Mouse (Mus musculus): ENCODE measurements around the gene Amhr2. TPM values are rescaled to one million over a fixed set of nuclear protein-coding genes. Genes with fewer than 3 reads are reported as not detected.

The Amhr2 gene
- polyA plus RNA-seq, 1 experiment = 0.53 TPM

GRCm38 (mm10) chr15:102426963-102427362, 18.2 kb upstream of the Amhr2 start:
- DNase-seq (ENCODE audit: low read depth) = no peak
- TF ChIP-seq CTCF (IDR thresholded peaks at IDR 0.05; ENCODE audit: borderline replicate concordance, extremely low read depth, insufficient read depth, insufficient read length) (no peak), POLR2A (IDR thresholded peaks at IDR 0.05; ENCODE audit: borderline replicate concordance, extremely low read depth, insufficient read depth, insufficient read length, poor library complexity, severe bottlenecking) (no peak)

GRCm38 (mm10) chr15:102432046-102432445, 13.1 kb upstream of the Amhr2 start:
- DNase-seq (ENCODE audit: low read depth) = no peak

DNA sequence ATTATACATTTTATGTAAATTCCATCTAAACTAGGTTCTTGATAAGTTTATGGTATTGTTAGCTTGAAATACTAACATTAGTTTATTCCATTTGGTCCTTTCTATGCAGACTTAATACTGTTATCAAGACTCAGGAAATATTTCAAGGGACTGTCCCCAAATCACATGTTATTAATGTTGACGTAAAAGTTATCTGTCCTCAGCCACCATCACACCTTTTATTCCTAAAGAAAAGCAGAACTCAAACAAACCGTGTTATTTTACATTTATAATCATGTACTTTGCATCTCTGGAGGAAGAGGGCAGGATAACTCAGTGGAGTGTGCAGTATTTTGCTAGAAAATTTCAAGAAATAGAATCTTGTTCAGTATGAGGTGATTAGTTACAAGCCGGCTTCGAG, 12.0 kb upstream of the Amhr2 start:
- no peak for DNase-seq (ENCODE audit: low read depth)
- TF ChIP-seq CTCF (IDR thresholded peaks at IDR 0.05; ENCODE audit: borderline replicate concordance, extremely low read depth, insufficient read depth, insufficient read length) = no peak
- TF ChIP-seq POLR2A (IDR thresholded peaks at IDR 0.05; ENCODE audit: borderline replicate concordance, extremely low read depth, insufficient read depth, insufficient read length, poor library complexity, severe bottlenecking) = no peak

More at GRCm38 (mm10) chr15:102432046-102432445, 13.1 kb upstream of the Amhr2 start:
- TF ChIP-seq POLR2A (IDR thresholded peaks at IDR 0.05; ENCODE audit: borderline replicate concordance, extremely low read depth, insufficient read depth, insufficient read length, poor library complexity, severe bottlenecking) (no peak), CTCF (IDR thresholded peaks at IDR 0.05; ENCODE audit: borderline replicate concordance, extremely low read depth, insufficient read depth, insufficient read length) (no peak)

- DNase-seq (ENCODE audit: low read depth) = peak; percentile 80
- TF ChIP-seq CTCF (IDR thresholded peaks at IDR 0.05; ENCODE audit: borderline replicate concordance, extremely low read depth, insufficient read depth, insufficient read length) (peak; percentile 83), POLR2A (IDR thresholded peaks at IDR 0.05; ENCODE audit: borderline replicate concordance, extremely low read depth, insufficient read depth, insufficient read length, poor library complexity, severe bottlenecking) (no peak)
Measured at GRCm38 (mm10) chr15:102442490-102442889, 2.7 kb upstream of the Amhr2 start.

GRCm38 (mm10) chr15:102446448-102446847, 1.3 kb downstream of the Amhr2 start:
- no peak for TF ChIP-seq POLR2A (IDR thresholded peaks at IDR 0.05; ENCODE audit: borderline replicate concordance, extremely low read depth, insufficient read depth, insufficient read length, poor library complexity, severe bottlenecking)
- TF ChIP-seq CTCF (IDR thresholded peaks at IDR 0.05; ENCODE audit: borderline replicate concordance, extremely low read depth, insufficient read depth, insufficient read length) = no peak

GRCm38 (mm10) chr15:102449366-102449765, 4.2 kb downstream of the Amhr2 start:
- peak; percentile 12 for DNase-seq (ENCODE audit: low read depth)
- no peak for TF ChIP-seq POLR2A (IDR thresholded peaks at IDR 0.05; ENCODE audit: borderline replicate concordance, extremely low read depth, insufficient read depth, insufficient read length, poor library complexity, severe bottlenecking)
- no peak for TF ChIP-seq CTCF (IDR thresholded peaks at IDR 0.05; ENCODE audit: borderline replicate concordance, extremely low read depth, insufficient read depth, insufficient read length)

More at GRCm38 (mm10) chr15:102446448-102446847, 1.3 kb downstream of the Amhr2 start:
- no peak for DNase-seq (ENCODE audit: low read depth)

DNA sequence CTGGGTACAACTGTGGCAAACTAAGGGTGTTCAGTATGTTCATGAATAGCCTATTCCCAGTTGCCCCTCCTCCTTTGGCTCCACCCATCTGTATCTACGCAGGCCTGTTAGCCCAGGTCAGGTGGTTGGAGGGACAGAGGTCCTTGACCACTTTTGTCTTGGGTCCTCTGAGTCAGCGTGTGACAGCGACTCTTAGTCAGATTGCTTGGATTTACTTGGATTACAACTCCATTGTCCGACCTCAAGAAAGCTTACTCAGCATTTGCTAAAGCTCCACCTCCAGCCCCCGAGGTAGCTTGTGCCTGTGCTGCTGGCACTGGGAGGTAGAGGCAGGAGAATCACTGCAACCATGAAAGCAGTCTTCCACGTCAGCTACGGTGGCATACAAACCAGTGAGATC, 5.8 kb downstream of the Amhr2 start:
- DNase-seq (ENCODE audit: low read depth) = peak; percentile 2
- TF ChIP-seq POLR2A (IDR thresholded peaks at IDR 0.05; ENCODE audit: borderline replicate concordance, extremely low read depth, insufficient read depth, insufficient read length, poor library complexity, severe bottlenecking) (no peak), CTCF (IDR thresholded peaks at IDR 0.05; ENCODE audit: borderline replicate concordance, extremely low read depth, insufficient read depth, insufficient read length) (no peak)

DNA sequence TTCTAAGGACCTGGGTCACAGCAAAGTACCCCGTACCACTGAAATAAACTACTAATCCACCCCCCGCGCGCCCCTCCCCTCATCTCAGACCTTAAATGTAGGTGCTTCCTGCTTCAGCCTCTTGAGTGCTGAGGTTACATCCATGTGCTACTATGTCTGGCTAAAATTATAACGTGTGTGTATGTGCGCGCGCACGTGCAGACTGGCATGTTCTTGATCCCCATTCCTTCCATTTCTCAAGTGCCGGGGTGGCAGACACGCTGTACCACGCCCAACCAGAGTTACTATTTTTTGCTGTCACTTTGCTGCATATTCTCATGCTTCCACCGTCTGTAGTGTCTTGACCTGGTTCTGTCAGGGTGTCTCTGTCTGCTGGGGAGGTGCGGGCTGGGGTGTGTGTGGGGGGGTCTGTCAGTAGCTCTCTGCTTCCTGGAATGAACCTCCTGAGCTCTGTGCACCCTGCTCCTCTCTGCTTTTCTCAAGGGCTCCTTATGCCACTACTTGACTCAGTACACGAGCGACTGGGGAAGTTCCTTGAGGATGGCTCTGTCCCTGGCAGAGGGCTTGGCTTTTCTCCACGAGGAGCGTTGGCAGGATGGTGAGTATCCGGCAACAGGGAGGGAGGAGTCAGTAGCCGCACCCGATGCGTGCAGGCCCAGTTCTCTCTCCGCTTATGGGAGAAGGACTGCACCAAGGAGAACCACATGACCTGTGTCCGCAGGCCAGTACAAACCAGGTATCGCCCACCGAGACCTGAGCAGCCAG, 6.7 kb downstream of the Amhr2 start:
- DNase-seq (ENCODE audit: low read depth) = no peak
- TF ChIP-seq POLR2A (IDR thresholded peaks at IDR 0.05; ENCODE audit: borderline replicate concordance, extremely low read depth, insufficient read depth, insufficient read length, poor library complexity, severe bottlenecking) (no peak), CTCF (IDR thresholded peaks at IDR 0.05; ENCODE audit: borderline replicate concordance, extremely low read depth, insufficient read depth, insufficient read length) (no peak)

DNA sequence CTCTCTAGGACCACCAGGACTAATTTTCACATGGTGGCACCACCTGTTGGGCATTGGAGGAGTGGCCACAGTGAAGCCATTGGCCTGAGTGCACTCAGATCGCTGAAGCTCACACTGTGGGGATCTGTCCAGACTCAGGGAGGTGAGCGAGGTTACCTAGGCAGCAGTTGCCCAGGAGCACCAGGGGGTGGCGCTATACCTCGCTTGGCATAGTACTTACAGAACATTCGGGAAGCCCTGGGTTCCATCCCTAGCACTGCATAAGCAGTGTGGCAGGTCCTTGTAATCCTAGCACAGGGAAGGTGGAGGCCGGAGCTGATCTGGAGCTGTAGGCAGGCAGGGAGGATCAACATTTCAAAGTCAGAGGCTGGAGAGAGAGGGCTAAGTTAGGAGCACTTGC, 10.8 kb downstream of the Amhr2 start:
- TF ChIP-seq CTCF (IDR thresholded peaks at IDR 0.05; ENCODE audit: borderline replicate concordance, extremely low read depth, insufficient read depth, insufficient read length) (peak; percentile 26; the same call in 1 of the 2 replicates), POLR2A (IDR thresholded peaks at IDR 0.05; ENCODE audit: borderline replicate concordance, extremely low read depth, insufficient read depth, insufficient read length, poor library complexity, severe bottlenecking) (no peak)
- DNase-seq (ENCODE audit: low read depth) = no peak

DNA sequence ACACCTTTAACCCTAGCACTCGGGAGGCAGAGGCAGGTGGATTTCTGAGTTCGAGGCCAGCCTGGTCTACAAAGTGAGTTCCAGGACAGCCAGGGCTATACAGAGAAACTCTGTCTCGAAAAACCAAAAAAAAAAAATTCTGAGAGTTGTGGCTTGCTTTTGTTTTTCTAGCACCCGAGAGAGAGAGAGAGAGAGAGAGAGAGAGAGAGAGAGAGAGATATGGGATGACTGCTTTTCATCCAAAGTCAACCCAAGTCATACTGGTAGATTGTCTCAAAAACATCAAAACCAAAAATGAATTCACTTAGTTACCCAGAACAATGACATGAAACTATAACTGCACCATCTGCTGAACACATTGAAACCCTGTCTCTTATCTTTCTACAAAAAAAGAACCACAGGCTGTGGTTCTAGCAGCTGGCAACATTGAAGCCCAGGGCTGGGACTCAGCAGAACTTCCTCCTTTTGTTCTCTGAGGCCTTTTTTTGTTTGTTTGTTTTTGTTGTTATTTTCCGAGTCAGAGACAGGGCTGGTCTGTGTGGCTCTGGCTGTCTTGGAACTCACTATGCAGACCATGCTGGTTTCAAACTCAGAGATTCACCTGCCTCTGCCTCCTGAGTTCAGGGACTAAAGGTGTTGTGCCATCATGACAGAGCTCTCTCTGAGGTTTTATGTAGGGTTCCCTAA, 13.0 kb downstream of the Amhr2 start:
- no peak for TF ChIP-seq POLR2A (IDR thresholded peaks at IDR 0.05; ENCODE audit: borderline replicate concordance, extremely low read depth, insufficient read depth, insufficient read length, poor library complexity, severe bottlenecking)
- TF ChIP-seq CTCF (IDR thresholded peaks at IDR 0.05; ENCODE audit: borderline replicate concordance, extremely low read depth, insufficient read depth, insufficient read length) = no peak
- DNase-seq (ENCODE audit: low read depth) = no peak

- peak; percentile 98 for DNase-seq (ENCODE audit: low read depth)
- TF ChIP-seq POLR2A (IDR thresholded peaks at IDR 0.05; ENCODE audit: borderline replicate concordance, extremely low read depth, insufficient read depth, insufficient read length, poor library complexity, severe bottlenecking) = no peak
- peak; percentile 73 for TF ChIP-seq CTCF (IDR thresholded peaks at IDR 0.05; ENCODE audit: borderline replicate concordance, extremely low read depth, insufficient read depth, insufficient read length)
Measured at GRCm38 (mm10) chr15:102458904-102459317, 13.7 kb downstream of the Amhr2 start, which contains the start of gene Prr13. Gene Prr13, plus strand, starts transcription at chr15:102459028.
